Mouse (Mus musculus) kidney, adult 9 months (tissue): ENCODE measurements around the gene Vmn1r203.
"Not testable (repeated sequence)": the region's sequence is repeated elsewhere in the genome, so short reads cannot be mapped to it uniquely, and the experiment has no call there.

Experiments used
- DNase-seq: peaks from one replicate; pipeline ENCODE4 v3.0.0; 2022

Gene Vmn1r203

DNA sequence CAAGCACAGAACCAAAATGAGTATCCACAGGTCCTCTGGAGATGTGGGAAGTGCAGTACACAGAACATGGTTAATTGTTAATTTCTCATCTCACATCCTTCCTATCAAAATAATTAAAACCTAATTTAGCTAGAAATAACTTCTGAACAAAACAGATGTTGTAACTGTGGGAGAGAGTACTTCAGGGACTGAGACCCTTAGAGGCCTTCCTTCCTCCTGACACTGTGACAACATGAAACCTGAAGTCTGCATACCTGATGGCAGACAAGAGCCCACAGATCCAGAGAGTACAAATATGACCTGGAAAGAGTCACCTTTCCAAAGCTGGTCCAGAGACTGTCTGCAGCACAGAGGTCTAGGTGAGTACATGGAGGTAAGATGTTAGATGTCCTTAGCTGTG, at the start of gene Vmn1r203:
Gene Vmn1r203, plus strand, starts transcription at position 301 of the 400 bp plus-strand sequence.
- DNase-seq = no peak

DNA sequence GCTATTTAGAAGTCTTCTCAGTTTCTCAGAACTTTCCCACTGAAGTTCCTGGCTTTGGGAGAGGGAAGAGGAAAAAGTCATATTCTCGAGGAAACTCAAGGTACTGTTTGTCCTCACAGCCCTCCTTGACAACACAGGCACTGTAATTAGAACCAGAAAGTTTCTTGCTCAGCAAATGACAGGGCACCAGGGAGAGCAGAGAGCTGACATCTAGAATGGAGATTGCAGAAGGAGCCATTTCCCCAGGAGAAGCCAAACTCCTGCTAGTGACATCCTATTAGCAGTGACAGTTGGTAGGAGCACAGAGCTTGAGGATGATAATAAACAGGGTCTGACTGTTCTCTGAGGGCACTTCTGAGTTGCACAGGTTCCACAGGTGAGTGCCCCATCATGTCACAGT, 46.3 kb upstream of the Vmn1r203 start, which contains the start of gene Vmn1r201:
Gene Vmn1r201, plus strand, starts transcription at position 301 of the 400 bp plus-strand sequence.
- no peak for DNase-seq

DNA sequence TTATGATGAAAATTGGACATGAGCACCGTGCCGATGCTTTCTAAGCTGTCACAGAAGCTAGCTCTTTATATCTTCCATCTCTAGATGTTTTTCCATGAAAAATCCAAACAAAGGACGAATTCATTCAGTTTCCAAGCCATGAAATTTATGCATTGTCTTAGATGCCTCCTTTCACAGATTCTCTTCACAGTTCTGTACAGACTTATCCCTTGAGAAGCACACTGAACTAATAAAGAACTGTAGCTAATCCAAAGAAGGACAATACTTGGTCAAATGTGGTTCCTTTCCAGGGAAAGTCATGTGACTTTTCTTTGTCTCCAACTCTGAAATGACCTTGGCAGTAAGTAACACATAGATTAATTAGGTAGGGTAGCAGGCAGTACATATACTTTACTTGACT, 15.5 kb upstream of the Vmn1r203 start:
- no peak for DNase-seq

DNA sequence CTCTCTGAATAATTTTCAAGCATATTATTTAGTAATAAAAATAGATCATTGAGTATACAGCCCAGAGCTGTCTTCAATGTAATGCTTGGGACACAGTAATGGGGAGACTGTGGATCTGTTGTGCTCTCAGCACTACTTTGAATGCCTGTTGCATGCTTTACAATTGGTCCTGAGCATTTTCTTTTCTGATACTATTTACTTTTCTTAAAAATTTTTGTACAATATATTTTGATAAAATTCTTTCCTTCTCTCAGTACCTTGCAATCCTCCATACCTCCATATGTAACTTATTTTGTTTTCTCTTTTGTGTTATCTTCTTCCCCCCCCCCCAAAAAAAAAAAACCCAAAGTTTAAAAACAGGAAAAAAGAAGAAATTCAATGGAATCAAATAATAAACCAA, 12.6 kb upstream of the Vmn1r203 start, which contains the start of gene Vmn1r202:
Gene Vmn1r202, minus strand, starts transcription at position 101 of the 400 bp plus-strand sequence.
- DNase-seq = no peak

DNA sequence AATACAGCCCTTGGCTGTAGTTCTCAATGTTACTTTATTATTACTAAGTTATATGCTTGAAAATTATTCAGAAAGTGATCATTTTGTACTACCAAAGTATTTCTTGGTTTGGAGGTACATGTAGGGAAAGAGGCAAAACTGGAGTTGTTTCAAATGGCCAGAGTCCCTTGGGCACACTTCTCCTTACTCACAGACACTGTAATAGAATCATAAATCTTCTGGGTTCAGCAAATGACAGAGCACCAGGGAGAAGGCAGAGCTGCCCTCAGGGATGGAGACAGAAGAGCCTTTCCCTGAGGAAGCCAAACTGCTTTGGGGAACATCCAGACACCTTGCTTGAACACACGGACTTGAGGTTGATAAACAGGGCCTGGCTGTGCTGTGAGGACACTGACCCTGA, 35.0 kb downstream of the Vmn1r203 start, which contains the start of gene Vmn1r204:
Gene Vmn1r204, plus strand, starts transcription at position 301 of the 400 bp plus-strand sequence.
- DNase-seq = not testable (repeated sequence)

DNA sequence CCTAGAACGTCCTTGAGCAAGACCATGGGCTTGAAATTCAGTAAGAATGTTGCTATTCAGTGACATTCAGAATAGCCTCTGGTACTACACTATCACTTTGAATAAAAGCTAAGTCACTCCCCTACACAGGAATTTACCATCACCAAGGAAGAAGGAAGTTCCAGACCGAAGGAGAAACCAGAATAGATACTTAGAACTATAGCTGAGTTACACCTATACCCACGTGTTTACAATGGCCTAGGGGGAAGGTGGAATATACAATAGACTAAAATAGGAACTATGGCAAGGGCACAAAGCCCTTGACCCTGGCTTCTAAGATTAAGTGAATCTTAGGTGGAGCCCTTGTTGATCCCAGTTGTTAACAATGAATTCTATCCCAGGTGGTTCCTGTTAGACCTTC, 57.0 kb downstream of the Vmn1r203 start:
- not testable (repeated sequence) for DNase-seq
